Mouse (Mus musculus): ENCODE measurements around the gene Sertad1. TPM values are rescaled to one million over a fixed set of nuclear protein-coding genes. Genes with fewer than 3 reads are reported as not detected.

The Sertad1 gene
- polyA plus RNA-seq, 1 experiment from 2014 or later, result 10.7 TPM

GRCm38 (mm10) chr7:27454461-27455121 is 32.1 kb upstream of the Sertad1 start:
- Histone ChIP-seq H3K27ac (no peak overlapping the region), H3K4me2 (no peak overlapping the region), H3K27me3 (0 out of 2 replicates have a peak, but pooled peaks cover 2% of the 10 kb centered on the region), H3K9me3 (no peaks in the 10 kb centered on the region), H3K36me3 (no peaks in the 10 kb centered on the region), H3K4me3 (no peak overlapping the region), H3K9ac (no peak overlapping the region), H3K4me1 (replicated peaks) (no peaks in the 10 kb centered on the region)
- 79% methylated on average over 10 of the region's 10 CpGs for WGBS
- ATAC-seq (ENCODE audit: low FRiP score), result no peak

- no peak for ATAC-seq (ENCODE audit: low FRiP score)
- Histone ChIP-seq H3K4me2 (no peak overlapping the region), H3K27ac (no peak overlapping the region), H3K9ac (no peak overlapping the region), H3K36me3 (no peaks in the 10 kb centered on the region), H3K9me3 (no peaks in the 10 kb centered on the region), H3K4me3 (no peak overlapping the region), H3K27me3 (0 out of 2 replicates have a peak, but pooled peaks cover 2% of the 10 kb centered on the region), H3K4me1 (replicated peaks) (no peaks in the 10 kb centered on the region)
- 93% methylated on average over 3 of the region's 3 CpGs for WGBS
These were observed 31.4 kb upstream of the Sertad1 start for GRCm38 (mm10) chr7:27455273-27455672.

- H3K4me1 ChIP-seq (replicated peaks), result no peaks in the 10 kb centered on the region
- no peaks in the 10 kb centered on the region for H3K27me3 ChIP-seq
- no peaks in the 10 kb centered on the region for H3K36me3 ChIP-seq
- no peak for ATAC-seq (ENCODE audit: low FRiP score)
- no peaks in the 10 kb centered on the region for H3K9me3 ChIP-seq
- no peak overlapping the region for H3K9ac ChIP-seq
- no peak overlapping the region for H3K4me2 ChIP-seq
- WGBS, result 89% methylated on average over 4 of the region's 4 CpGs
- H3K4me3 ChIP-seq, result no peak overlapping the region
- no peak overlapping the region for H3K27ac ChIP-seq
These were observed 28.1 kb upstream of the Sertad1 start for GRCm38 (mm10) chr7:27458614-27459013.

- Histone ChIP-seq H3K9ac (no peak overlapping the region), H3K4me2 (no peak overlapping the region), H3K9me3 (no peaks in the 10 kb centered on the region), H3K4me1 (replicated peaks) (no peaks in the 10 kb centered on the region), H3K4me3 (no peak overlapping the region), H3K36me3 (no peaks in the 10 kb centered on the region), H3K27ac (no peak overlapping the region), H3K27me3 (no peaks in the 10 kb centered on the region)
- no peak for ATAC-seq (ENCODE audit: low FRiP score)
- 90% methylated on average over 5 of the region's 5 CpGs for WGBS
These were observed 27.1 kb upstream of the Sertad1 start for GRCm38 (mm10) chr7:27459640-27460039.

GRCm38 (mm10) chr7:27460477-27460876 is 26.2 kb upstream of the Sertad1 start:
- Histone ChIP-seq H3K4me1 (replicated peaks) (no peaks in the 10 kb centered on the region), H3K9me3 (no peaks in the 10 kb centered on the region), H3K4me3 (no peak overlapping the region), H3K27ac (no peak overlapping the region), H3K4me2 (no peak overlapping the region), H3K9ac (no peak overlapping the region), H3K36me3 (no peaks in the 10 kb centered on the region), H3K27me3 (no peaks in the 10 kb centered on the region)
- no peak for ATAC-seq (ENCODE audit: low FRiP score)
- 84% methylated on average over 6 of the region's 6 CpGs for WGBS

GRCm38 (mm10) chr7:27467648-27468047 is 19.1 kb upstream of the Sertad1 start:
- Histone ChIP-seq H3K9ac (no peak overlapping the region), H3K4me1 (replicated peaks) (peaks cover 3% of the 10 kb centered on the region; the same call in 1 of the 2 replicates), H3K4me2 (no peak overlapping the region), H3K27me3 (no peaks in the 10 kb centered on the region), H3K27ac (no peak overlapping the region), H3K9me3 (no peaks in the 10 kb centered on the region), H3K36me3 (no peaks in the 10 kb centered on the region), H3K4me3 (no peak overlapping the region)
- WGBS, result 32% methylated on average over 4 of the region's 4 CpGs
- ATAC-seq (ENCODE audit: low FRiP score), result no peak

- WGBS, result 93% methylated on average over 11 of the region's 11 CpGs
- no peak for ATAC-seq (ENCODE audit: low FRiP score)
- Histone ChIP-seq H3K9ac (no peak overlapping the region), H3K36me3 (peaks cover 6% of the 10 kb centered on the region; the same call in 1 of the 2 replicates), H3K9me3 (no peaks in the 10 kb centered on the region), H3K27me3 (no peaks in the 10 kb centered on the region), H3K4me1 (replicated peaks) (peaks cover 11% of the 10 kb centered on the region), H3K27ac (no peak overlapping the region), H3K4me2 (no peak overlapping the region), H3K4me3 (no peak overlapping the region)
These were observed 15.2 kb upstream of the Sertad1 start for GRCm38 (mm10) chr7:27471390-27472120.

- 46% methylated on average over 7 of the region's 7 CpGs for WGBS
- Histone ChIP-seq H3K27ac (peak overlapping the region; percentile 86), H3K36me3 (peaks cover 11% of the 10 kb centered on the region; the same call in 1 of the 2 replicates), H3K4me1 (replicated peaks) (peaks cover 11% of the 10 kb centered on the region), H3K27me3 (no peaks in the 10 kb centered on the region), H3K9ac (peak overlapping the region; percentile 35; the same call in 1 of the 2 replicates), H3K9me3 (no peaks in the 10 kb centered on the region), H3K4me2 (peak overlapping the region; percentile 69), H3K4me3 (peak overlapping the region; percentile 56)
- ATAC-seq (ENCODE audit: low FRiP score), result no peak
These were observed 14.1 kb upstream of the Sertad1 start for GRCm38 (mm10) chr7:27472596-27472995.

GRCm38 (mm10) chr7:27473156-27473834 is 13.4 kb upstream of the Sertad1 start, which contains the start of gene Sertad3:
Gene Sertad3 (plus strand): TSS chr7:27473768.
- peak within 1 kb of the TSS; percentile 56 for H3K4me3 ChIP-seq
- H3K9ac ChIP-seq, result peak within 1 kb of the TSS; percentile 67
- H3K27me3 ChIP-seq, result no peaks in the 10 kb centered on the region
- no peaks in the 10 kb centered on the region for H3K9me3 ChIP-seq
- peak within 1 kb of the TSS; percentile 69 for H3K4me2 ChIP-seq
- WGBS, result under 1% methylated on average over 36 of the region's 36 CpGs
- peak; percentile 92 for ATAC-seq (ENCODE audit: low FRiP score)
- H3K4me1 ChIP-seq (replicated peaks), result peaks cover 11% of the 10 kb centered on the region
- H3K36me3 ChIP-seq, result peaks cover 11% of the 10 kb centered on the region; the same call in 1 of the 2 replicates
- peak within 1 kb of the TSS; percentile 86 for H3K27ac ChIP-seq

- H3K36me3 ChIP-seq, result peaks cover 11% of the 10 kb centered on the region; the same call in 1 of the 2 replicates
- no peaks in the 10 kb centered on the region for H3K9me3 ChIP-seq
- H3K27me3 ChIP-seq, result no peaks in the 10 kb centered on the region
- H3K4me3 ChIP-seq, result peak overlapping the region; percentile 56
- H3K9ac ChIP-seq, result peak overlapping the region; percentile 67
- 0 out of 2 replicates have a peak, but pooled peaks have one; percentile 1 for ATAC-seq (ENCODE audit: low FRiP score)
- H3K27ac ChIP-seq, result peak overlapping the region; percentile 86
- H3K4me2 ChIP-seq, result peak overlapping the region; percentile 69
- H3K4me1 ChIP-seq (replicated peaks), result peaks cover 11% of the 10 kb centered on the region
- WGBS, result under 1% methylated on average over 34 of the region's 34 CpGs
These were observed 12.7 kb upstream of the Sertad1 start for GRCm38 (mm10) chr7:27473835-27474489.

- H3K9ac ChIP-seq, result peak overlapping the region; percentile 67
- ATAC-seq (ENCODE audit: low FRiP score), result peak; percentile 90
- WGBS, result under 1% methylated on average over 23 of the region's 23 CpGs
- peaks cover 11% of the 10 kb centered on the region; the same call in 1 of the 2 replicates for H3K36me3 ChIP-seq
- peak overlapping the region; percentile 56 for H3K4me3 ChIP-seq
- H3K27me3 ChIP-seq, result no peaks in the 10 kb centered on the region
- H3K4me2 ChIP-seq, result peak overlapping the region; percentile 69
- no peaks in the 10 kb centered on the region for H3K9me3 ChIP-seq
- peaks cover 11% of the 10 kb centered on the region for H3K4me1 ChIP-seq (replicated peaks)
- peak overlapping the region; percentile 86 for H3K27ac ChIP-seq
These were observed 12.2 kb upstream of the Sertad1 start for GRCm38 (mm10) chr7:27474490-27474954.
